Mouse (Mus musculus) spleen, postnatal 10 days (tissue): Measurements from ENCODE around the gene Rpl36a-ps1.
"Not testable (repeated sequence)": the region's sequence is repeated elsewhere in the genome, so short reads cannot be mapped to it uniquely, and the experiment has no call there.

Experiments used
- DNase-seq, 2 experiments: peaks; one replicate each; pipeline ENCODE4 v3.0.0; 2021 to 2022; ENCODE audit warnings: low spot score in 2 of 2

Rpl36a-ps1 gene

DNA sequence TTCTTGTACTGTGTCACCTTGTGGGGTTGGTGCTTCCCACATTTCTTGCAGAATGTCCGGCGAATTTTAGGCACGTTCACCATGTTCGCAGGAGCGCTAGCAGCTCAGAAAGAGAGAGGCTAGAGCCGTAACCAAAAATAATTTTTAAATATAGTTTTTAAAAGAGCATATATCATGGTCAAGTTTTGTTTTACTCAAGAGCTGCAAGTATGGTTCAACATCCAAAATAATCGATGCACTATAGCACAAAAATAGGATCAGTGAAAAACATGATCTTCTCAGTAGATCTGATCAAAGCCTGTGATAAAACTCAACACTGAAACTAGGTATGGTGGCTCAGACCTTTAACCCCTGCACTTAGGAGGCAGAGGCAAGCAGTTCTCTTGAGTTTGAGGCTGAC is at the start of gene Rpl36a-ps1:
TSS of gene Rpl36a-ps1 (minus strand) at position 101 of the 400 bp plus-strand sequence.
- DNase-seq = no peak

DNA sequence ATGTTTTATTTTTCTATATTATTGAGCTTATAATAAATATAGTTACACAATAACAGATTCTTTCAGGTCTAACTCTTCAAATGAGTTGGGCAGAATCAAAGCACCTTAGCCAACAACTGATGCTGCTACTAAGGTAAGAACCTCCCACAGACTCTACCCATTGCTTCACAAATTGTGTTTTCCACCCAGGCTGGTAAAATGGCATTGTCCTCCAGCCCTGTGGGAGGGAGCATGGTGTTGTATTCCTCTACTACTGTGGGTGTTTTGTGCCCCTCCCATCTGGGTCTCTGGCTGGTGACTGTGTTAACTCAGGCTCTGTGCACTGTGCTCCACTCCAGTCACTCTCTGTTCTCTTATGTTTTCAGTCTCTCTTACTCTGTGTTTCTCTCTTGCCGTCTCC is 49.4 kb upstream of the Rpl36a-ps1 start:
- DNase-seq = no peak

DNA sequence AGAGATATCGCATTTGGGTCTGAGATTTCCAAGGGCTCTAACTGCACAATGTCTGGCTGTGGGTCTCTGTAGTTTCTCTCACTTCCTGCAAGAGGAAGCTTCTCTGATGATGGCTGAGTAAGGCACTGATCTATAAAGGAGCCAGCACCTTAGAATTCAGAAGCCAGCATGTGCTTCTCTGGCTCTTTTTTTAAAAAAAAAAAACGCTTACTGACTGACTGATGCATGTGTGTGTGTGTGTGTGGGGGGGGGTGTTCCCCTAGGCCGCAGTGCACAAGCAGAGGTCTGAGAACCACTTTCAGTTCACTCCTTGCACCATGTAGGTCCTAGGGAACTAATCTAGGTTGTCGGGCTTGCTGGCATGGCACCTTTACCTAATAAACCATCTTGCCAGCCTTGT is 47.3 kb upstream of the Rpl36a-ps1 start:
- no peak for DNase-seq

DNA sequence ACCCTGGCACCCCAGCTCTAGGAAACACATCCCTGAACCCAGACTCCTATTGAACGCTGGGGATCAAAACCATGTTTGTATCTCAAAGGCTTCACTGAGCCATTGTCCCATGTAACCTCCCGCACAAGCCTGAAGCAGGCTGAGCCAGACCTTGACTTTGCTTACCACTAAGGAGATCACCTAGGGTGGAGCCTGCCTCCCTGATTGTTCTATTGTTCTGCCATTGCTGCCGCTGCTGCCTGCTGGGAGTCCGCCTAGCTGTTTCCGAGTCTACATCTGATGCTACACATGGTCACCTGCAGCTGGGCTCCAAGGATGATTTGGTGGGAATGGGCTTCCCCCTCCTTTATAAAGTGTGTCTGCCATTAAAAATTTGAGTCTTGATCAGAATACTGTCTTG is 45.2 kb upstream of the Rpl36a-ps1 start:
- not testable (repeated sequence) for DNase-seq

DNA sequence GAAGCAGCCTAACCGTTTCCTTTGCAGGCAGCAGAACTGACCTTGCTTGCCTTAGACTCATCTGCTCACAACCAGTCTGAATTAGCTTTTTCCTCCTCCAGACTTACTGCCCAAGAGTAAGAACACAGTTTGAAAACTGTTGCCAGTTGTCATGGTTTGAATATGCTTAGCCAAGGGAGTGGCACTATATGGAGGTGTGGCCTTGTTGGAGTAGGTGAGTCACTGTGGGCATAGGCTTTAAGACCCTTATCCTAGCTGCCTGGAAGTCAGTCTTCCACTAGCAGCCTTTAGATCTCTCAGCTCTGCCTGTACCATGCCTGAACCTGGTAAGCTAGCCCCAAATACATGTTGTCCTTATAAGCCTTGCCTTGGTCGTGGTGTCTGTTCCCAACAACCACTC is 43.6 kb upstream of the Rpl36a-ps1 start:
- DNase-seq = no peak

DNA sequence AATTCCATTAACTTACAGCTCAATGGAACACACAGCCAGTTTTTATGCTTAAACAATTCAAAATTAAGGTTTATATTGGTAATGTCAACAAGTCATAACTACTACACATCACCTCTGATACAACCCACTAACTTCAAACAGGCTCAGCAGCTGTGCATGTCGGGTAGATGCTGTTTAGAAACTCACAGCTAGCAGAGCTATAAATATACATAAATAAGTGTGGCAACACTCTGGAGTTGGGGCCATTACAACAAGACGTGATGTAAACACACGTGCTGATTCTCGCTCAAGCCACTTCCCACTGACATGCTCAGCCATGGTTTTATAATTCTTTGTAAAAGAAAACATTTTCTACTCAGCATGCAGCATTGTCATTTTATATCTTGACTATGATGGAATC is 41.9 kb upstream of the Rpl36a-ps1 start:
- DNase-seq = no peak

DNA sequence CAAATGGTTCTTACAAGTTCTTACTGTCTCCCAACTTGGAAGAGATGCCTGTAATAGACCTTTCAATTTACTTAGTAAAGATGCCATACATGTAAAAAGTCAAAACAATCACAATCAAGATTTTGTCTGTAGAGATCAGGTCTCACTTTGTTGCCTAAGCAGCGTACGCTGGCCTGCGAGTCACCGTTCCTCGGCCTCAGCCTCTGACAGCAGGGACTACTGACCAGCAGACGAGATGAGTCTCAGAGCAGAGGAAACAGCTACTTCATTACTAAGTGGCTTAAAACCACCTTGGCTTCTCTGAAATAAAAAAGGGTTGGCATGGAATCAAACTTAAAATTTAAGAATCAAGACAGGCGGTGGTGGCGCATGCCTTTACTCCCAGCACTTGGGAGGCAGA is 40.7 kb upstream of the Rpl36a-ps1 start:
- DNase-seq = not testable (repeated sequence)

DNA sequence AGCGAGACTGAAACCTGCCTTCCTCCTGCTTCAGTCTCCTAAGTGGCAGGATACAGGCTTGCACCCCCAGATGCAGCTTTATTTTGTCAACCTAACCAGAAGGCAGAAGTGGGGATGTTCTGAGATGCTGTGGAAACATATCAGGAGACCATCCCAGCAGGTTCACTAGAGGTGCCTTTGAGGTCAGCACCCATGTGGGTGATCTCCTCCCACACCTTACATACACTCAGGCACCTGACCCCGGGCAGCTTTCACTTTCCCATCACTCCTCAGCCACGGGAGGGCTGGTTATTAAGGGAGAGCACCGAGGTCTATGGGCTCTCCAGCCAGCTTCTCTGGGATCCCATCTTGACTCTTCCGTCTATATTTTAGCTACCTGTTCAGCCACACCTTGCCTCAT is 38.5 kb upstream of the Rpl36a-ps1 start:
- DNase-seq = no peak

DNA sequence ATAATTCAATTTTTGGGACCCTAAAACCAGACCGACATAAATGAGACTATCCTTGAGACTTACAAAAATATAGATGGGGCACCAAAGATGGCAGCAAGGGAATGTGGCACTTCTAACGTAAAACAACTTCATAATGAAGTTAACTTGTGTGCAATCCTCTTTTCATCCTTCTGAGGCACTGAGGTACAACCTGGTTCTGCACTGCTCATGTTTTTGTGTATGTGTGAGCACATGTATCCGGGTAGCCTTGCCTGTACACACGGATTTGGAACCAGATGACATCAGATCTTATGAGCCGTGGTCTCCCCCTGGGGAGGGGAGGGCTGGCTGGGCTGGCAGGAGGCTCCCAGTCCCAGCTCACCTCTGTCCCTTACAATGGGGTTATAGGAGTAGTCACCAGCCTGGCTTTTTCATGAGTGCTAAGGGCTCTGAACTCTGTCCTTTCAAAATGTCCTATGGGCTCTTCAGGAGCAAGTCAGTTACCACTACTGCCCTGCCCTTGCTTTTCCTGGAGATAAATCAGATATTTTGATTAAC is 37.3 kb upstream of the Rpl36a-ps1 start:
- DNase-seq = no peak

DNA sequence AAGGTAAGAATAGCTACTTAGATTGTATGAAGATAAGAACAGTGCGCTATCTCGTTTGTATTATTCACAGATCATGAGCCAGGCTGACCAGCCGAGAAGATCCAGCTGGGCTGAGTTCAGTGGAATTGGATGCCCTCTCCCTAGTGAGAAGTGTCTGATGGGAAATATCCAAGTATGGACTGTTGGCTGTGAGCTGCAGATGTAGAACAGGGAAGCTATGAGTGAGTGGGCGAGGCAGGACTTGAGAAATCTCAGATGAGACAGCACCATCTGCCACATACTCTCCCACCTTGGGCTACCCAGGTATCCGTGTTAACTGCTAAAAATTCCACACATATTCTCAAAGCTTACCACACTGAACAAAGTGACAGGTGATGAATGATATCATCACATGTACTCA is 35.9 kb upstream of the Rpl36a-ps1 start:
- DNase-seq = no peak

DNA sequence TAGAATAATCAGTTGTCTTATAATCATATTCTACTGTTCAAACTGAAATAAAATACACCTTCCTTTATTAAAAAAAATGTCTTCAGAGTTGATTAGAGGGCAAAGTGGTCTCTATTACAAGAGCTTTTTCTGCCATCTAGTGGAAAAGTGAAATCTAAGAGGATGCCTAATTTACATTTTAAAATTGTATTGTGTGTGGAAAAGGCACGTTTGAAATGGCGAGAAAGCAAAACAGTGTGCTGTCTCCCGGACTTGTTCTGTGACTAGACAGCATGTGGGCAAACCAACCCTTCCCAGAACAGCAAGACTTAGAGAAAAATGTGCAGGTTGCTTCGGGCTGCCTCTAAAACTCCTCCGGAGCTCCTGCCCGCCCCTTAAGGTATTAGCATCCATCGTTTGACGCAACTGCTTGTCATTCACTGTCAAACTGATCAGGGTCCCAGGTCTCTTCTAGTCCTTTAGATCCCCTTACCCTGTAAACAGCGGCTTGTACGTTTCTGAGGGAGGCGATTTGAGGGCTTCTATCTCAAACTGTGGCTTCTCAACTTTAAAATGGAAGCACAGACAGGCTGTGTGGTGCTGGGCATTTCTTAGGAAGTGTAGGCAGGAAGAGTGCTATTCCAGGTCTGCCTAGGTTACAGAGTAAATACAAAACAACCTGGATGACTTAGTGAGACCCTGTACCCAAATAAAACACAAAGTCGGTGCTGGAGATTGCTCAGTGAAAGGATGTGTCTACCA is 28.4 kb upstream of the Rpl36a-ps1 start:
- DNase-seq = no peak

DNA sequence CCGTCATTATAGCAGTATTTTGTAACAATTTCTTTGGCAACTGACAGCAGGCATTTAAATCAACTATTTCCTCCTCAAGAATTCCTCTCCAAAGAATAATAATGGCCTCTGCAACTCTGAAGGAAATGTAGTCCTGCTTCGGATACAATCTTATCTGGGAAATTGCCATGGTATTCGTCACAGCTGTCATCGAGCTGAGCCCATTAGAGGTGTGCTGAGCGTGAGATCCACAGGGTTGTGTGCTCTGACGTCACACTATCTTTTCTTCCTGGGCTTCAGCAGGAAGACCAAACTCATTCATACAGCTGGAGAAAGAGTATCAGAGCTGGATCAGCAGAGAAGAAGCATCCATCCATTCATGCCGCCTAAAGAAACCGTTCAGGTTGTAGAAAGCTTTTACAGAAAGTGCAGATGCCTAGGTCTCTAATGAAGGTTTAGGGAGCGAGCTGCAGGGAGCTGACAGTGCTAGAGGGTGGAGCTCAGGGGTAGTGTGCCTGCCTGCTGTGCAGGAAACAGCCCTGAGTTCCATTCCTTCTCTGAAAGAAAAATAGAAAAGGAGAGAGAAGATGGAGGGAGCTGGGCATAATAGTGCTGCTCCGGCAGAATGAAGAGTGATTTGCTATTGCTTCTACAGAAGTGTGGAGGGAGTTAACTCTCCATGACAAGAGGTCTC is 25.2 kb upstream of the Rpl36a-ps1 start:
- DNase-seq = no peak

DNA sequence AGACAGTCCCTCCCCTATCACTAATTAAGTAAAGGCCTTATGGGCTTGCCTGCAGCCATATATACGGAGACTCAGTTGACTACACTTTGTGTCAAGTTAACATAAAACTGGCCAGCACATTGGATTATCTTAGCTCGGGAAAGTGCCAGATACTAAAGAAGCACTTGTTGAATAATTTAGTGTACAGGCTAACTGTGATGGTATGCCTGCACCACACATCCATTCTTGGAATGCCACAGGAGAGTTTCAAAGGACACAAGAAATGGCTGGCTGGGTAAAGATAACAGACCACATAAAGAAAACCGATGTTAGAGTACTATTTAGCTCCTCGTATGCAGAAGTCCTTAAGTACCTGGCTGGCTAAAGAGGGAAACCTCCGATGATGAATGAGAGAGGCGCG is 24.6 kb upstream of the Rpl36a-ps1 start:
- no peak for DNase-seq

DNA sequence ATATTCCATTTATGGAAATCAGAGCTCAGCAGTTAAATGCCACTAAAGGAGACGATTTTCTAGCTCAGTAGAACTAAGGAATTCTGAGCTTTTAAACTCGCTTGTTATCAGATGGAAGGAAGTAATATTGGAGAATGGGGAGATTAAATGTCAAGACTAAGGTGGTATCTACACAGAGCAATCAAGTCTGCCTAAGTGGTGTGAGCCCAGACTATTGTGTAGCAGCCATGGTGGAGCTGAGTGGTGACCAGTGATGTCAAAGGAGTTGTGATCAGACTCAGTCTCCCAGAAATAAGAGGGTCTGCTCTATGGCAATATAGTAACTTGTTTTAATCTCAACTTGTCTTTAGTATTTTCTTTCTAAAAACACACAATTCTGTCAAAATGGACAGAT is 16.8 kb upstream of the Rpl36a-ps1 start:
- DNase-seq = no peak

DNA sequence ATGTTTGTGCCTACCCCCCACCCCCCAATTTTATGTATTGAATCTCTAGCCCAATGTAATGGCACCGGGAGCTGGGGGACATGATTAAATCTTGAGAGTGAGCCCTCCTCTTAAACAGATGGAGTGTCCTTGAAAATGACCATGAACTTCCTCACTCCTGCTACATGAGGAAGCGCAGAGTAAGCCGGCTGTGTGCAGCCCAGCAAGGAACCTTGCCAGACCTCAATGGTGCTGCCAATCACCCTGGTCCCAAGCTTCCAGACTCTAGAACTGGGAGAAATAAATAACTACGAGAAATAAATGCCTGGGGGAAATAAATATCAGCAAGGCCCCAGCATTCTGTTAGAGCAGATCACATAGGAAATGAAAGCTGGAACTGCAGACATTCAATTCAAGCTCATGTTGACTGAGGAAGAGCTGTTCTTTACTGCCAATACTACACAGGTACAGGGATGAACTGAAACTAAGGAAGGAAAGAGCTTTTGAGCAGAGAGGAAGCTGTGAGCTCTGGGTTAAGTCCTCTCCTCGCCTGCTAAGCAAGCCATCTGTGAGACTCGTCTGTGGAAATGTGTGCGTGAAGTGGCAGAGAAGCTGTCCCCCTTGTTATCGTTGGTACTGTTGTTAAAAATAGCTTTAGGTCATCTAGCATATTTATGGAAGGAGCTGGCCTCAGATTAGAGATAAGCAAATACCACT is 16.3 kb upstream of the Rpl36a-ps1 start:
- DNase-seq = no peak

DNA sequence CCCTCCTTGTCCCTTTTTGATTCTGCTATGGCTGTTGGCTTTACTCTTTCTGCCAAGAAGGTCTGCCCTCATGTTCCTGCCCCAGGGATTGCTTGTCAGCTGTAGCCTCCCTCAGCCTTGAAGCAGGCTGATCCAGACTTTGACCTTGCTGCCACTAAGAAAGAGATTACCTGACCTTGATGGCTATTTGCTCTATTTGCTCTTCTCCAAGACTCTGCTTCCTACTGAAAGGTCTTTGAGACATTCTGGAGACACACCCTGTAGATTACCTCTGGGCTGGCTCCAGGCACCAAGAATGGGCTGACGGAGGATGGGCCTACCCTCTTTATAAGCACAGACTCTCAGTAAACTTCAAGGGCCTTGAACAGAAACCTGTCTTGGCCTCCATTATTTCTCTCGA is 1.6 kb downstream of the Rpl36a-ps1 start:
- no peak for DNase-seq

DNA sequence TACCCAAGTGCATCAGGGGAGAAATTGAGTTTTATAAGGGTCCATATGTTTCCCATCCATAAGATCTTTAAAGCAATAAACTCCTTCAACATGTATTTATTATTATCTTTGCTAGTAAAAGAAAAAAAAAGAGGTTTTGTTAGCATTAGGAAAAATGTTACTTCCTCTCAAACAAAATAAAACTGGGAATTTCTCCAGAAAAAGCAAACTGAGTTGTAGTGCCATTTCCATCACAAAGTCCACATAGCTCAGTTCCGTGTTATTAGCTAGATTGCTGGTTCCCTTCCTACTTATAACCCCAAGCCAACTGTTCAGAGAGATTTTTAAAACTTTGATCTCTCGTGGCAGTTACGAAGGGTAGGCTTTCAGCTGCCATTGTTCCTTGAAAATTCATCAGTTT is 3.5 kb downstream of the Rpl36a-ps1 start:
- no peak for DNase-seq

DNA sequence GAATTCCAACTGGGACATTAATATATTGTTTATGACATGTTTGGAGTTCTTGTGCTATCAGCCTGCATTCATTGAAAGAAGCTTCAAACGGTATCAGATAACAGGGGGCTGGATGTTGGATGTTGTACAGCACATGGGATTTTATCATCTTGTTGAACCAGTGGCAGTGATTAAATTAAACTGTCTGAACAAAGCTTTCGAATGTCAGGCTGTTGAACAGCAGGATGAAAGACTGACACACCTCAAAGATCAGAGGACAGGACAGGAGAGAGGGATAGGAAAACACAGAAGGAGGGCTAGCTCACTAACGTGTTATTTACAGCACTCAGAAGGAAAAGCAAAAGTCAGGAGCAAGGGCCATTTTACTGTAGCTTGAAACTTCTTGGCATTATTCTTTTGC is 4.3 kb downstream of the Rpl36a-ps1 start:
- DNase-seq = no peak

DNA sequence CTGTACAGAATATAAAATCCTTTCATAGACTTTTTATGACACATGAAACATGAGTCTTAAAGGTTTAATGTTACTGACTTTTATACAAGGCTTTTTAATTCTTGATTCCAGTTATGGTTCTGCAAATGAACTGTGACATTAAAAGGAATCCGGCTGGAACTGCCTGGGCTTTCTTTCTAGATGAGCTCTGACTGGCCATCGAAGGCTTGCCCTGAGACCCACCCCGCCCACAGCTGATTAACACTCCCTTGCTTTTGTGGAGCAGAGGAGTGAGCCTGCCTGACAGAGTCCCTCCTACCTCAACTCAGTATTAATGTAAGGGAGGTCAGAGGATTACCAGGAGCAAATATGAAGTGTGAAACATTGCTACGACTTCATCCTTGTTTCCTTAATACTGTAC is 22.2 kb downstream of the Rpl36a-ps1 start:
- DNase-seq = no peak

DNA sequence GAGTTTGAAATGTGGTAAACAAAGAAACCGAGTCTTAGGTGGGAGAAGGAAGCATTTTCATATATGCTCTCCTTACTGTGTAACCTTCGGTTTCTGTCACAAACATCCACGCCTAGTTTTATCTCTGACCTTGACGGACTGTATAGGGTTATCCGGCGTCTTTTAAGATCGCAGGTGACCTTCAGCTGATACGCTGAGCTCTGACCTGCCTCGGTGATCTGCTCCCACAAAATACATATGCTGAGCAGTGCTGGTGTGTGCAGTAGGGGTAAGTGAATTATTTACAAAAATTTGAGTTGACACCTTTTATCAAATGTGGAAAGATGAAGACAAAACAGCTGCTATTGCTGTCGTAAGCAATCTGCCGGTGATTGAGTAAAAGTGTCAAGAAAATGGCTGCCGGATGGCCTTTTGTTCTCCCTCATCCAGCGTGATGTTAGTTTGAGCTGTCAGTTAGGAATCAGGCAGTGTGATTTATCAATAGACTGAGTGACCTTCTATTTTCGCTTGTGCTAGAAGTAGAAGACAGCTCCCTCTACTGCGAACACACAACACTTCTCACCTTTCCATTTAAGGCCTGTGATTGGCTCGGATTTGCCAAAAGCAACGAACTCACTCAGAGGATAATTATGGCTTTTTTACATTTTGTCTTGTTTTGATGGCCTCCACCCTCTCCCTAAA is 35.0 kb downstream of the Rpl36a-ps1 start:
- no peak for DNase-seq

DNA sequence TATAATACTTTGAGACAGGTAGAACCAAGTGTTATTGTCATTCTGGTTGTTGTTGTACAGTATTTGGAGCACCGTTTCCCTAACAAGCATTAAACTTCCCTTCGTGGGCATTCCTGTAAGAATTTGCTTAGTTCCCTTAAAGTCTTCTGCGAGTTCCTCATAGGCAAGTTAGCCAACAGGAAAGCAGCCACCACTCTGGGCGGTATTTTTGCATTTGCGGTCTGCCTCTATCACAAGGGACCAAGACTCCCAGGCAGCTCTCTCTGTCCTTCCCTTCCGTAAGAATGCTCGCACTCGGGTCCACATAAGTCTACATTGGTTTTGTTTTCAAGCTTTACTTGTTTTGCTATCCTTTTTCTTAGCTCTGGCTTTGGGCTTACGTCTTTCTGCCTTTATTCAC is 37.3 kb downstream of the Rpl36a-ps1 start:
- no peak for DNase-seq

DNA sequence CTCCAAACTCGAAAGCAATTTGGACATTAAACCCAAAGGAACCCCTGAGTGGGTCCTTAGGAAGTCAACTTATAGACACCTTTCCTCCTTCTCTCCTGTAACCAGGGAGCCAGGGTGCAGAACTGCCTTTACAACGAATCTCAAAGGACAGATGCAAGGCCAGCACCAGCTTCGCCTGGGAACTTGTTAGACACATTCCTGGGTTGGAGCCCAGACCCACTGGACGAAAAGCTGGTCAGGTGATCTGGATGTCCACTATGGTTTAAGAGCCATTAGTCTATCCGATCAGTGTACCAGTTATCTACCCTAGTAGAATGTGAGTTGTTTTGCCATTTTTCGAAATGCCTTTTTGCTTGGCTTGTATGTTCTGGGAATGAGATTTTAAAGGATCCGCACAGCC is 41.7 kb downstream of the Rpl36a-ps1 start:
- DNase-seq = no peak
